Mouse (Mus musculus) fat pad, adult 2 months (tissue): ENCODE measurements at regions not wholly inside any gene's neighbourhood (a gene's known extent, or its start where the extent isn't known, plus 50 kb on each side); places are given as distances from the start of the nearest gene placed in this dataset.

Experiments used
- DNase-seq: peaks from one replicate; pipeline ENCODE4 v3.0.0-alpha.2; 2011; ENCODE audit warnings: low read depth, low spot score; ENCODE audit errors: extremely low read depth

- no peak for DNase-seq
Observed at GRCm38 (mm10) chr9:52379031-52379430, 210.7 kb upstream of the Zc3h12c start.

DNA sequence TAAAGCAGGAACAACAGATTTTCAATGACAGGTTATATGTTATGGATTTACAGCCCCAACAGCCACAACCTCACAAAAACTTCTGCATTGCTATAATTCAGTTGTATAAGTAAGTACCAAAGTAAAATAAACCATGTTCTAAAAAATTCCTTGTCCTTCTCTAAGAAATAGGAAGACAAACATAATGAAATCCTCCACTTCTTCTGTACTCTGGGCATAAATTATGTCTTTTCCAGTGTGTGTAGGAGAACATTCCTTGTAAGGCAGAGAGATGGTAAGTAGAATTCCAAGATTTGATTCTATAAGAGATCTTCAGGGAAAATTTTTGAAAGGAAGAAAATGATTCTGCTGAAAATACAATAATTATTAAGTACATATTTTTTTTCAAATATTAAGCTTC, 209.4 kb upstream of the Zc3h12c start:
- DNase-seq = no peak

GRCm38 (mm10) chr9:52376914-52377313, 208.5 kb upstream of the Zc3h12c start:
- no peak for DNase-seq

DNA sequence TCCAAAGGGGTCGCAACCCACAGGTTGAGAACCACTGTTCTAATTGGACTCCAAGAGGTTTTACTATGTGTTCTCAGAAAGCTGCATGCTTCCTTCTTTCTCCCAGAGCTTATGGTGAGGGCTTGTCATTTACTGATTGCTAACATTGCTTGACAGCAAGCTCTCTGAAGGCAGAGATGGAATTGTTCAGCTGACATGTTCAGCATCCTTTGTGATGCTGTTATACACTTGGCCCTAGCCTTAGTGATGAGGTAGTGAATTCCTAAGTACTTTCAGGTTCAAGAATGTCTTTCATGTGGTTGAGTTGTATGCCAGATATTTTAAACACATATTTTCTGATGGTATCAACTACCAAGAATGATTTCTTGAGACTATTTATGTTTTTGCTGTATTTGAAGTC, 202.9 kb upstream of the Zc3h12c start:
- DNase-seq = no peak

DNA sequence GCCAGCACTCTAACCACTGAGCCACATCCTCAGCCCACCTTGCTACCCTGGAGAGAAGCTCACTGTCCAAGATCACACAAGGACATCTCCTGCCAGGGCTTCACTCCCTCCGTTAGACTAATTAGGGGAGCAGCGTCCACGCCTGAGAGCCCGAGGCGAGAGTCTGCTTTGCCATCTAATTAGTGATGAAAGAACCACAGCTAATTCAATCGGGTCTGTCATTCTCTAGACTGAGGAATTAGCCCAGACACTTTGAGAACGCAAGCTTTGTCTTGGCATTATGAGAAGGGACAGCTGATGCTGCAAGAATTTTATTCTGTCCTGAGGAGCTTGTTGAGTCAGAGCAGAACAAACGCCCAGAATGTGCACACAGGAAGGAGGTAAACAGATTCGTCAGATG, 200.5 kb upstream of the Zc3h12c start:
- no peak for DNase-seq

- no peak for DNase-seq
Observed at GRCm38 (mm10) chr9:52368080-52368479, 199.7 kb upstream of the Zc3h12c start.

GRCm38 (mm10) chr9:52366046-52366445, 197.7 kb upstream of the Zc3h12c start:
- DNase-seq = no peak

- no peak for DNase-seq
Observed at GRCm38 (mm10) chr9:52361599-52361998, 193.2 kb upstream of the Zc3h12c start.

DNA sequence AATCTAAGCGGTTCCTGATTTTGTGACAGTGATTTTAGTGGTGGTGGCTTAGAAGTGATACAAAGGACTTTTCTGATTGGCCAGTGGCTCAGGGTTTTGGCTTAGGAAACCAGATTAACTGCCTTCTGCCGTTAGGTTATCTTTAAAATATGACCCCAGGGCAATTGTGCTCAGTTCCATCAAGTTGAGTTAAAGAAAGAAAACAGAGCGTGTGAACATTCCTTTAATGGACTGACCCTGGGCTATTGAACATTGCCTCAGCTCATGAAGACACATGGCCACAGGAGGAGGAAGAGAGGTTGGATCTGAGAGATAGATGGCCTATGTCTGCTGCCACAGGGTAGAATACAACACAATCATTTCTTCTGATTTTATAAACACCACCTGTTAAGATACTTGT, 191.0 kb upstream of the Zc3h12c start:
- DNase-seq = no peak

DNA sequence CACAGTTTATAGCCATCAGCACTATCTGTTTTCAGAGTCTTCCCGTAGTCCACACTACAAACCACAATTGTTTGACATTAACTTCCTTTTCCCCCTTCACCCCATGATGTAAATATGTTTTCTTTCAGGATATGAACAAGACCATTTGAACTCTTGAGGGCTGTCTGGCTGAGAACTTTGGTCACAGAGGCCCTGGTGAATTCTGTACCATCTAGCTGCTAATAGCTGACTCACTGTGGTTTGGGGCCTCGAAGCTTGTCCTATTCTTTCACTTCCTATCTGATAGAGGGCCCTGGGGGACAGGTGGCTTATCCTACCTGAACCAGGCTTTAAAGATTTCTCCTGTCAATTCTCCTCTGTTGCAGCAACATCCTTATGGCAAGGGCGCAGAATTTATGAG, 188.2 kb upstream of the Zc3h12c start:
- DNase-seq = no peak

DNA sequence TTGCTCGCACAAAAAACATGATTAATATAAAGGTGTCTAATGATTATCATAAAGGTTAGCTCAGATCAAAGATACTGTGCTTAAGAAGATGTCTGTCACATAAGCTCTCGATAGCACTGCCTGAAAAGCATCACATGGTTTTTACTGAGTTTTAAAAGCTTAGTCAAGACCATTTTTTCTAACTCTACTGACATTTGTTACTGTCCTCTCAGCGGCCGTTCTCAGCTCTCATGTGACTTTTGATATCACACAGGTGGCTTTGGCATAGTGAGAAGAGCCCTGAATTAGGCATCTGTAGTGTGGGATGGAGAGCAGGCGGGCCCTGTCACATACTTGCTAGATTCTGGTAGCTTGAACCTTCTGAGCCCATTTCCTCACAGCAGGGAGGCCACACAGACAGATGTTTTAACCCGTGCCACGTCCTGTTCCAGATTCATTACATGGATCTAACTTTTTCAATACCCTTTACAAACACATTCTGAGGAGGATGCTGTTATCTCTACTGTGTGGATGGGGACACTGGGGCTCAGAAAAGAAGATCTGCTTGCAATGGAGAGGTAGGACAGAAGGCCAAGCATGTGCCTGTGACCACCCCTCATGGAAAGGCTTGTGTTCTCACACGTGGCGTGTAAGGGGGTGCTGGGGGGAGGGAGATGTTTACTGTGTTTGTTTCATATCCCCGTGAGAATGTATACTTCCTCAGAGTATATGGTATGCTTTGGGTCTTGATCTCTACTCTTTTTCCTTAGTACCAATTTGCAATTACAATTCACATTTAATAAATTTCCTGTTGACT, 187.0 kb upstream of the Zc3h12c start:
- DNase-seq = no peak

DNA sequence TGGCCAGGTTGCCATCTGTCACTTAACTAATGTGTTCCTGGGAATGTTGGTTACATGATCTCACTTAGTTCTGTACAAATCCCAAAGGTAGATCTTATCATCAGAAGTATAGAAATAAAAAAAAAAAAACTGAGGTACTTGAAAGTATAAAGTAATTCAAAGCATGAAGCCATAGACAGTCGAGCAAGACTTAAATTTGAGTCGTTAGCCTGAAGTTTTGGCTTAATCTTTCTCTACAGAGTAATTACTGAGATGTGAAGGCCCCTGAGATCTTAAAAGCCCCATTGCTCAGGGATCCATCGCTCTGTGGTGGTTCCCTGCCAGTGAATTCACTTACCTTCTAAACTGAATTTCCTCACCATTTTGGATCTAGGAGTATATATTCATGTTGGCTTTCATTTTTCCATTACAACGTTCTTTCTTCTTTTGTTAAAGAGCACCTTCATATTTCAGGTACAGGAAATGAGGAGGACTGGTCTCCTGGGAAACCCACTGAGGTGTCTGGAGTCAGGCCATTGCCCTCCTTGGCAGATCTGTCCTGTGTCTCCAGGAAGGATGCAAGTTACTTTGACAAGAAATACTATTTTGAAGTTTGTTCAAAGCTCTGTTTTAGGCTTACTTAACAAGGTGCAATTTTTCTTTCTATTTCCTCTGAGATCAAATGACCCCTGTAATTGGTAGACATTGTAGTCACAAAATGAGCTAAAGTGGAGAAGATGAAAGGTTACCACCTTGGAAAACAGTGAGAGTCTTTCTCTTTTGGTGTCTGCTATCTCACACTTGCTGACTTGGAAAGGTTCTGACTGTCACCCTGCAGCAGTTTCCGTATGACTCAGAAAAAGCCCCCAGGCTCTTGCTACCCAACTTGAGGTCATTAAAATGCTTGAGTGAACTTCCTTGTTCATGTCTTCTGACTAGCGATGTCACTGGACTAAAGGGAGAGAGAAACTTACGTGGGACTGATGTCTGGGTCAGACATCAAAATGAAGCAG, 180.5 kb upstream of the Zc3h12c start:
- DNase-seq = no peak

DNA sequence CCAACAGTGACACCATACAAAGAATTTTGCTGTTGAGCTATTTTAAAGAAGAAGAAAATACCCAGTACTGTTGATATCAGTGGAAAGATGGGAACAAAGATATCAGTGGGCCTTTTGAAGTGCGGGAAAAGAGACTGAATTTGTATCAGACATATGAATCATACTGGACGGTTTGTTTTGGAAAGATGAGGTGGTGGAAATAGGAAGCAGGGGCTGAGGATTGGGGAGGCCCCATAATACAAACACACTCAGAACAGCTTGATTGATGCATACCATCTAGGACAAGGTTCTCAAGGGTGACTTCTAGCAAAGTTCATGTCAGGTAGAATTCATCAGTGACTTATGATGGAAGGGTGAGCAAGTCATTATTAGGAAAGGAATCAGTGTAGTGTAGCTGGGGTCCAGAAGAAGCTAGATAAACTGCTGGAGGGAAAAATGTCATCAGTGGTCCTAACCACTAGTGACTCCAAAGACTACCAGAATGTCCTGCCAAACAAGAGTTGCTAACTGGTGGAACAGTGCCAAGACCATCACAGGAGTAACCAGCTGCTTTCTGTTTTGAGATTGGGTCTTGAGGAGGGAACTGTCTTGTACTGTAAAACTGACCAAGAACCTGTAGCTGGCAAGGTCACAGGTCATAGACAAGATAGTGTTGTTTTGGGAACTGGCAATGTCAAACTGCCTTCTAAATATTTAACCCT, 176.0 kb upstream of the Zc3h12c start:
- no peak for DNase-seq

DNA sequence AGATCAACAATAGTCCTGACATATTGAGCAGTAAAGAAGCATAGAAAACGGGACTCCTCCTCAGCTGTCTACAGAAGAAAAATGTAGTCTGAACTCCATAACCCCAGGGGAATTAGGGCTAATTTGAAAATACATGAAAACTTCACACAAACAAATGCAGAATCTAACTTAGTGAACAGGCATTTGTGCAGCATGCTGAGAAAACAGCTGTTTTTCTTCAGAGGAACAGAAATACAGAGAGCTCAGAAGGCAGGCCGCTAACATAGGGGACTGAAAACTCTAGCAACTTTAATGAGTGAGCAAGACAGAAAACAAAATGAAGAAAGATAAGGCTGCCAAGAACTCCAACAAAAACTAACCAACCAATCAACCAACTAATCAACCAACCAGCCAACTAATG, 172.7 kb upstream of the Zc3h12c start:
- DNase-seq = no peak

GRCm38 (mm10) chr9:52337786-52338322, 169.5 kb upstream of the Zc3h12c start:
- DNase-seq = no peak

GRCm38 (mm10) chr9:52334767-52335166, 166.4 kb upstream of the Zc3h12c start:
- DNase-seq = no peak

- DNase-seq = no peak
Observed at GRCm38 (mm10) chr9:52333884-52334283, 165.5 kb upstream of the Zc3h12c start.

DNA sequence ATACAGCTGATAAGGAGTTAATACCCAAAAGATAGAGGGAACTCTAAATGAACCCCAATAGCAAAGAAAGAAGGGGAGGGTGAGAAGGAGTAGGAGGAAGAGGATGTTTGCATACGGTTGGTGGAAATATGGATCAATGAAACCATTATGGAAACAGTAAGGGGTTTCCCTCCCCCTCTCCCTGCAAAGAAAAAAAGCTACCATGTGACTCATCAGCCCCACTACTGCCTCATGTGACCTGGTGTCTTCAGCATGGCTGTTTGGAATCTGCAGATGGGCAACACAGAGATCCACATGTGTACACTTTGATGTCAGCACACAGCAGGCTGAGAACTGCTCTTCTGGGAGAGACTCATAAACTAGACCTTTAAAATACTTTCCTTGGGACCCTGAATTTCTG, 163.4 kb upstream of the Zc3h12c start:
- DNase-seq = no peak

GRCm38 (mm10) chr9:52330652-52331051, 162.3 kb upstream of the Zc3h12c start:
- DNase-seq = no peak

GRCm38 (mm10) chr9:52324347-52324746, 156.0 kb upstream of the Zc3h12c start:
- no peak for DNase-seq

- no peak for DNase-seq
Observed at GRCm38 (mm10) chr9:52323757-52324156, 155.4 kb upstream of the Zc3h12c start.
